Comparison of ENCODE assay signal across 9 mouse cellular contexts in the genomic region with DNA sequence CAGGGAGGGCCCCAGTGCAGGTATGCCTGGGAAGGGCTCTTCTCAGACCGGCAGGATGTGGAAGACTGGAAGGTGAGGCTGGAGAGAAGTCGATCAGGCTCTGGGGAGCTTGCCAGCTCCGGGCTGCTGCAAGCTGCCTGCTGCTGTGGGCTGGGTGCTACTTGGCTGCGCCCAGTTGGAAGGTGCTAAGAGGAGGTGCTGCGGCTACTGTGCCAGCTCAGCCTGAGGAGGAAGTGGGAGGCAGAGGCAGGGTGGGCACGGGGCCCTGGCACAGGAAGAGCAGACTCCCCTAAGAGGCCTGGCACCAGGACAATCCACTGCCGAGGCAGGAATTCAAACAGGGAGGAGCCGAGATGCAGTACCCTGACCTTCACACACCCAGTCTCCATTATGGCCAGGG. TPM values are rescaled to one million over a fixed set of nuclear protein-coding genes. Genes with fewer than 3 reads are reported as not detected.
DNase-seq lines count a peak whose midpoint lies in the region; TF ChIP-seq lines count a peak whose summit lies in the region.
"Had no signal": no experiment of that assay in that cellular context is flagged by ENCODE, and none has a peak within 500 bp of the region (broad histone marks: within the 10 kb centered on the region; RNA-seq: fewer than 3 reads in every experiment).

No protein-coding gene starts in this region.

- TF ChIP-seq CTCF in lung, adult 2 months (IDR thresholded peaks at IDR 0.05; ENCODE audit: insufficient read depth, low read length): no peak

- H3K4me3 ChIP-seq in lung, adult 2 months (replicated peaks; ENCODE audit: extremely low read depth, low read depth, low read length): no peak overlapping the region
- H3K4me3 ChIP-seq: neural tube, embryonic 12.5 days had no signal

- DNase-seq in cerebellum, postnatal 10 days: peak; percentile 42 to 56
- DNase-seq in cerebellum, postnatal 14 days: no peak
- DNase-seq in lung, postnatal 10 days: peak; percentile 21
- no peak for DNase-seq in lung, adult 2 months
- peak; percentile 76 to 97 for DNase-seq in left cerebral cortex, postnatal 25 days (ENCODE audit: low spot score in 2 of 2)
- peak; percentile 91 for DNase-seq in telencephalon, adult 2 months (ENCODE audit: low read depth, low spot score)
- DNase-seq in thymus, postnatal 10 days (ENCODE audit: low spot score in 2 of 2): no peak
- no peak for DNase-seq in adrenal gland, postnatal 36 days

- WGBS in lung, adult 2 months: 30% methylated on average over 8 of the region's 8 CpGs

- no peaks in the 10 kb centered on the region for H3K4me1 ChIP-seq in lung, adult 2 months (ENCODE audit: control insufficient read depth, insufficient read depth, low read length)
- H3K4me1 ChIP-seq: neural tube, embryonic 12.5 days had no signal

- intact Hi-C loops in left cerebral cortex, postnatal 25 days (cut with DNase I): loop anchor here (1.0 kb wide), 1 partner anchor 37 kb away; no protein-coding TSS in a partner anchor

- TF ChIP-seq POLR2A in lung, adult 2 months (IDR thresholded peaks at IDR 0.05; ENCODE audit: borderline replicate concordance, extremely low read depth, low read depth, low read length): no peak

RNA-seq across cellular contexts. Expression of a gene that starts 18.4 kb away (rescaled TPM):
- 6.4 and 12.3 TPM in 2 replicates for polyA plus RNA-seq in lung, adult 2 months (2012; rRNA removed)
- total RNA-seq in left cerebral cortex, postnatal 25 days (2021): 10 to 100 TPM; 77.4 to 92.2 TPM
- total RNA-seq in adrenal gland, postnatal 36 days (2021): 1 to 10 TPM; 4.9 to 5.8 TPM

RNA-seq across cellular contexts. Expression of a gene that starts 35.1 kb away (rescaled TPM):
- polyA plus RNA-seq in lung, adult 2 months (2012; rRNA removed): 6.4 and 7.0 TPM in 2 replicates
- 100 to 1,000 TPM; 323 to 339 TPM for total RNA-seq in left cerebral cortex, postnatal 25 days (2021)
- total RNA-seq in adrenal gland, postnatal 36 days (2021): 10 to 100 TPM in 1 of 2 experiments, 1 to 10 TPM in 1; 6.8 to 14.5 TPM

RNA-seq across cellular contexts. Expression of a gene that starts 52.1 kb away (rescaled TPM):
- 65.9 and 79.6 TPM in 2 replicates for polyA plus RNA-seq in lung, adult 2 months (2012; rRNA removed)
- 100 to 1,000 TPM; 105 to 121 TPM for total RNA-seq in left cerebral cortex, postnatal 25 days (2021)
- 10 to 100 TPM; 38.6 to 41.5 TPM for total RNA-seq in adrenal gland, postnatal 36 days (2021)

Comparison
In these comparisons a context has a peak if more than half of its experiments do, and no peak if none do; other contexts are left out.
1. DNase-seq: peak in cerebellum, postnatal 10 days (2 of 2), lung, postnatal 10 days (single experiment), left cerebral cortex, postnatal 25 days (2 of 2) and telencephalon, adult 2 months (single experiment); none in cerebellum, postnatal 14 days (0 of 2), lung, adult 2 months (single experiment), thymus, postnatal 10 days (0 of 2) and adrenal gland, postnatal 36 days (0 of 2).
2. RNA of a gene that starts 18.4 kb away (total RNA-seq): 77.4 to 92.2 TPM in left cerebral cortex, postnatal 25 days; 4.9 to 5.8 TPM in adrenal gland, postnatal 36 days; every median in the first group is over 10 times any median in the second.
3. RNA of a gene that starts 35.1 kb away (total RNA-seq): 323 to 339 TPM in left cerebral cortex, postnatal 25 days; 6.8 to 14.5 TPM in adrenal gland, postnatal 36 days; every median in the first group is over 10 times any median in the second.